Mouse (Mus musculus): ENCODE measurements around the gene Olfr1163.

- TF ChIP-seq POLR2A (IDR thresholded peaks at IDR 0.05; ENCODE audit: borderline replicate concordance, low read depth, low read length) (no peak), CTCF (IDR thresholded peaks at IDR 0.05; ENCODE audit: low read depth, low read length) (no peak)
These were observed at the start of gene Olfr1163 for GRCm38 (mm10) chr2:88071730-88072129.

Data from bone marrow macrophage, adult 2 months (primary cell).